Mouse (Mus musculus): Measurements from ENCODE around the gene Vmn1r35. TPM values are rescaled to one million over a fixed set of nuclear protein-coding genes. Genes with fewer than 3 reads are reported as not detected.

The Vmn1r35 gene
- polyA plus RNA-seq (2012; rRNA removed; ENCODE audit: low replicate concordance): 0.07 TPM in 1 of 2 replicates, not detected in the other

GRCm38 (mm10) chr6:66685806-66686205 lies at the start of gene Vmn1r35:
TSS of gene Vmn1r35 (minus strand) at chr6:66685906.

GRCm38 (mm10) chr6:66729082-66729481 lies 43.4 kb upstream of the Vmn1r35 start, which contains the start of gene Vmn1r37:
TSS of gene Vmn1r37 (plus strand) at chr6:66729382.

GRCm38 (mm10) chr6:66719068-66719467 lies 33.4 kb upstream of the Vmn1r35 start, which contains the start of gene Vmn1r36:
TSS of gene Vmn1r36 (minus strand) at chr6:66719168.

GRCm38 (mm10) chr6:66643779-66644178 lies 41.9 kb downstream of the Vmn1r35 start, which contains the start of gene Vmn1r34:
TSS of gene Vmn1r34 (minus strand) at chr6:66643879.

Other genes with a start within 250 kb of the Vmn1r35 start
- gene Mad2l1, start 150.5 kb downstream of the Vmn1r35 start, polyA plus RNA-seq (2012; rRNA removed; ENCODE audit: low replicate concordance): 2.0 and 2.6 TPM in 2 replicates
- 0.11 and 0.12 TPM in 2 replicates for gene Vmn1r32, start 125.8 kb downstream of the Vmn1r35 start, polyA plus RNA-seq (2012; rRNA removed; ENCODE audit: low replicate concordance)
- not detected in 2 replicates for gene Vmn1r33, start 67.6 kb downstream of the Vmn1r35 start, polyA plus RNA-seq (2012; rRNA removed; ENCODE audit: low replicate concordance)
- gene Vmn1r34, start 42.0 kb downstream of the Vmn1r35 start, polyA plus RNA-seq (2012; rRNA removed; ENCODE audit: low replicate concordance): not detected in 2 replicates
- not detected in 2 replicates for gene Vmn1r36, start 33.3 kb upstream of the Vmn1r35 start, polyA plus RNA-seq (2012; rRNA removed; ENCODE audit: low replicate concordance)
- not detected in 2 replicates for gene Vmn1r37, start 43.5 kb upstream of the Vmn1r35 start, polyA plus RNA-seq (2012; rRNA removed; ENCODE audit: low replicate concordance)
- 0.04 and 0.27 TPM in 2 replicates for gene Vmn1r38, start 96.7 kb upstream of the Vmn1r35 start, polyA plus RNA-seq (2012; rRNA removed; ENCODE audit: low replicate concordance)
- gene Vmn1r39, start 124.7 kb upstream of the Vmn1r35 start, polyA plus RNA-seq (2012; rRNA removed; ENCODE audit: low replicate concordance): not detected in 2 replicates
- 27.2 and 43.1 TPM in 2 replicates for gene Gng12, start 210.5 kb upstream of the Vmn1r35 start, polyA plus RNA-seq (2012; rRNA removed; ENCODE audit: low replicate concordance)